Mouse (Mus musculus): ENCODE measurements around the gene Stat2.

DNA sequence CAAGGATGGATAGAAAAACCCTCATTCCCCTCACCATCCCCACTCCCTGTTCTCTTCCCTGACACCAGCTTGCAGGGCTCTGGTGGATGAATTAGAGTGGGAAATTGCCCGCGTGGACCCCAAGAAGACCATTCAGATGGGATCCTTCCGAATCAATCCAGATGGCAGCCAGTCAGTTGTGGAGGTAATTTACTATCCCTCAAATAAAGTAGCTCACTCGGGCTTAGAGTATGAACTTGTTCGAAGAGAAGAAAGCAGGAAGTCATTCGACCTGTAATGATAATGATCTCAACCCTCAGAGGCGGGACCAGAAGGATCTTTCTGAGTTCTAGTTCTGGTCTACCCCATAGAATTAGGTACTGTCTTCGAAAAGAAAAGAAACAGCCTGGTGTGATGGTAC lies 53.2 kb downstream of the Stat2 start:
- no peak for TF ChIP-seq CTCF (IDR thresholded peaks at IDR 0.05; ENCODE audit: low read depth)
- TF ChIP-seq EP300 (IDR thresholded peaks at IDR 0.05; ENCODE audit: low read depth), result no peak

Measured in liver, postnatal 0 days (tissue).